Mouse (Mus musculus): ENCODE results near the gene Gli3.

DNA sequence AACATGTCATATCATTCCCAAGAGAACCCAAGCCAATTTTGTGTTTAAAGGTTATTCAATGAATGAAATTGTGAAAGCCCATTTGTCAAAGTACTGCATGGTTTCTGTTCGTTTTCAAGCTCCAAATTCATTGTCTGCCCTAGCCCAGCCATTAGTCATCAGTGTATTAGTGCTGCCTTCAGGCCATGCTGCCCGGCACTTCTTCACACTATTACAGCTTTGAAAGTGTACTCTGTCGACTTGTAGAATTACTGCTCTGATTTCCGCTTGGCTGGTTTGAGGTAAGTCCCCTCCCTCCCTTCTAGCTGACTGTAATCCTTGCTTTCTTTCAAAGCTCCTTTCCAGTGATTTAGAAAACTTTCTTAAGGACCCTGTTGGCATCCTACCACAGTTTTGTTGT, 5.4 kb downstream of the Gli3 start:
- TF ChIP-seq CTCF (IDR thresholded peaks at IDR 0.05; ENCODE audit: low read depth, low read length) (no peak), POLR2AphosphoS5 (IDR thresholded peaks at IDR 0.05; ENCODE audit: insufficient replicate concordance, low read depth, low read length) (no peak), GATA1 (IDR thresholded peaks at IDR 0.05; ENCODE audit: borderline replicate concordance, low read length) (no peak)
